Mouse (Mus musculus) MEL (cell line): ENCODE measurements around the gene Slc2a2.

Experiments used
- CTCF ChIP-seq, 3 experiments: IDR thresholded peaks in 2 of 3; conservative IDR thresholded peaks in 1 of 3; 2 replicates each; pipeline ENCODE4 v1.5.1; 2011 to 2012; ENCODE audit warnings: low read length in 3 of 3, low read depth in 2 of 3, mild to moderate bottlenecking in 2 of 3, improper control_type of control experiment in 1 of 3, inconsistent platforms in 1 of 3, mixed read lengths in 1 of 3, moderate library complexity in 1 of 3; ENCODE audit not compliant: control insufficient read depth in 1 of 3, insufficient read depth in 1 of 3, poor library complexity in 1 of 3, severe bottlenecking in 1 of 3
- EP300 ChIP-seq, 2 experiments: IDR thresholded peaks; 2 replicates each; pipeline ENCODE4 v1.6.1; 2011; ENCODE audit warnings: improper control_type of control experiment in 2 of 2, low read length in 2 of 2, low read depth in 1 of 2, mild to moderate bottlenecking in 1 of 2
- POLR2A ChIP-seq, 2 experiments: IDR thresholded peaks; 2 replicates each; pipeline ENCODE4 v1.6.1; 2011 to 2012; ENCODE audit warnings: low read length in 2 of 2, mild to moderate bottlenecking in 2 of 2, control low read depth in 1 of 2, improper control_type of control experiment in 1 of 2, low read depth in 1 of 2, moderate library complexity in 1 of 2; ENCODE audit not compliant: control insufficient read depth in 1 of 2, insufficient read depth in 1 of 2, poor library complexity in 1 of 2
- USF1 ChIP-seq: IDR thresholded peaks from 2 replicates; pipeline ENCODE4 v1.6.1; 2014; ENCODE audit warnings: low read depth, mild to moderate bottlenecking, inconsistent platforms, low read length, improper control_type of control experiment, moderate library complexity
- ZKSCAN1 ChIP-seq: IDR thresholded peaks from 2 replicates; pipeline ENCODE4 v1.6.1; 2012; ENCODE audit warnings: low read depth, mild to moderate bottlenecking, inconsistent platforms, low read length, improper control_type of control experiment, moderate library complexity

DNA sequence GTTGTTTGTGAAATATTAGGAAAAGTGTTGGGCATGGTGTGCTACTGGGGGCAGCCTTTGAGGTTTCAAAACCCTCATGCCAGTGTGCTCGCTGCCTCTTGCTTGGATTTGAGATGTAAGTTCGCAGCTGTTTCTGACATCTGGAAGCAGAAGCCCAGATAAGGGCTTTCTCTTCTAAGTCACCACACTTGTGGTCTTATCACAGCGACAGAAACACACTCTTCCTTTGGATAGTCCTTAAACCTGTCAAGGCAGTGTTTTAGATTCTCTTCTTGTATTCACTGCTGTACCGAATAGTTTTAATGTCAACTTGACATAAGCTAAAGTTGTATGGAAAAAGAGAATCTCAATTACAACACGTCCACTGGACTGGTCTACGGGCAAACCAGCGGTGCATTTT lies 77.7 kb downstream of the Slc2a2 start:
- no peak for TF ChIP-seq CTCF (IDR thresholded peaks at IDR 0.05 in 2 of 3, conservative IDR thresholded peaks at IDR 0.05 in 1 of 3; ENCODE audit: control insufficient read depth in 1 of 3, insufficient read depth in 1 of 3, low read depth in 2 of 3, low read length in 3 of 3, poor library complexity in 1 of 3, severe bottlenecking in 1 of 3)
- TF ChIP-seq USF1 = no peak
- peak; percentile 88 to 89 for TF ChIP-seq EP300 (IDR thresholded peaks at IDR 0.05; ENCODE audit: low read depth in 1 of 2, low read length in 2 of 2)
- no peak for TF ChIP-seq POLR2A (IDR thresholded peaks at IDR 0.05; ENCODE audit: control insufficient read depth in 1 of 2, insufficient read depth in 1 of 2, low read depth in 1 of 2, low read length in 2 of 2, poor library complexity in 1 of 2)
- no peak for TF ChIP-seq ZKSCAN1
